Mouse (Mus musculus) CD4-positive helper T cell, adult 2 months (primary cell): Measurements from ENCODE around the gene Nacc1.
"Not testable (repeated sequence)": the region's sequence is repeated elsewhere in the genome, so short reads cannot be mapped to it uniquely, and the experiment has no call there.

Experiments used
- DNase-seq: peaks from one replicate; pipeline ENCODE4 v3.0.0-alpha.2; 2012; ENCODE audit warnings: low read depth, missing footprints, low spot score

Gene Nacc1

GRCm38 (mm10) chr8:84640617-84641294 lies 46.9 kb downstream of the Nacc1 start:
- peak; percentile 13 for DNase-seq

DNA sequence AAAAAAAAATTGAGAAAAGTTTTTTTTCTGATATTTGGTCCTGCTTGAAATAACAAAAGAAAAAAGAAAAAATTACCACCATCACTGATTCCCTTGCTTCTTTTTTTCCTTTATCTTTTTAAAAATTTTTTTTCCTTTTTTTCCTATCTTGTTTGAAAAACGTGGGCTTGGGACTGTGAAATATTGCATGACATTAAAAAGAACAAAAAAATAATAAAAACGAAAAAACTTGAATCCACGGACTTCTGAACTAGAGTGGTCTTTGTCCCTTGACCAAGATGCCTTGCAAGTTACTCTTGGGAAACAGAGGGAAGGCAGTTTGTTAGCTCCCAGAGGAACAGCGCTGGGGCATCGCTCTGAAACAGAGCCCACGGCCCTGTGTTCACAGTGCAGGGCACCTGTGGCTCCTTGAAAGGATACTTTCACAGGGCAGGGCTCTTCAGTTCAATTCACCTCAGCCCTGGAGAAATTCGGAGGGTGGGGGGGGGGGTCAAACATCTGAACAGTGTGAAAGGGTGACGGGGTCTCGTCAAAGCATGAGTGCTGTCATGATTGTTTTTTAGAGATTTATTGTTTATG lies 47.6 kb downstream of the Nacc1 start:
- DNase-seq = no peak

DNA sequence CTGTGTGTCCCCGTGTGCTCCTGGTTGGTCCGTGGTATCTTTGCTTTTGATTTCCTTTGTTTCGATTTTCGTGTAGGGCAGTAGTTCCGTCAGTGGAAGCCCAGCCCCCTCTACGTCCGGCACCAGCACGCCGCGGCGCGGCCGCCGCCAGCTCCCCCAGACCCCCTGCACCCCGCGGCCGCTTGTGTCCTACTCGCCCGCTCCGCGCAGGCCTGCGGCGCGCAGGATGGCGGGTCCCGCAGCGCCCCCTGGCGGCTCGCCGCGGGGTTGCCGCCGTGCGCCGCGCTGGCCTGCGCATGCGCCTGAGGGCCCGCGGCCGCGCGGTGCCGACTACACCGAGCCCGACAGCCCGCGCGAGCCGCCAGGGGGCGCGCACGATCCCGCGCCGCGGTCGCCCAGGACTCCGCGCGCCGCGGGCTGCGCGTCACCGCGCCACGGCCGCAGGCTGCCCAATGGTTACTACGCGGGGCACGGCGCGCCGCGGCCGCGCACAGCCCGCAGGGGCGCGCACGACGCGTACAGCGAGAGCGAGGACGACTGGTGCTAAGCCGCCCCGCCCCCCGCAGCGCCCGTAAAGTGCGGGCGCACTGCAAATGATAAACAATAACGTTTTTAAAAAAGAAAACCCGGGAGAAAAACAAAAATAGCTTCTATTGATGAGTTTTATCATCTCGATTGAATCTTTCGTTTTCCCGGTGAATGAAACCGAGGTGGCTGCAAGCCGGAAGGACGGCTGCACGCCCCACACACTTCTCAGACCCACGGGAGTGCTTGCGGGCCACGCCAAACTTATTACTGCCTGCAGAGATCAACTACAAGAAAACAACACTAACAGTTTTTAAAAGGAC lies 48.3 kb downstream of the Nacc1 start:
- DNase-seq = peak; percentile 95

DNA sequence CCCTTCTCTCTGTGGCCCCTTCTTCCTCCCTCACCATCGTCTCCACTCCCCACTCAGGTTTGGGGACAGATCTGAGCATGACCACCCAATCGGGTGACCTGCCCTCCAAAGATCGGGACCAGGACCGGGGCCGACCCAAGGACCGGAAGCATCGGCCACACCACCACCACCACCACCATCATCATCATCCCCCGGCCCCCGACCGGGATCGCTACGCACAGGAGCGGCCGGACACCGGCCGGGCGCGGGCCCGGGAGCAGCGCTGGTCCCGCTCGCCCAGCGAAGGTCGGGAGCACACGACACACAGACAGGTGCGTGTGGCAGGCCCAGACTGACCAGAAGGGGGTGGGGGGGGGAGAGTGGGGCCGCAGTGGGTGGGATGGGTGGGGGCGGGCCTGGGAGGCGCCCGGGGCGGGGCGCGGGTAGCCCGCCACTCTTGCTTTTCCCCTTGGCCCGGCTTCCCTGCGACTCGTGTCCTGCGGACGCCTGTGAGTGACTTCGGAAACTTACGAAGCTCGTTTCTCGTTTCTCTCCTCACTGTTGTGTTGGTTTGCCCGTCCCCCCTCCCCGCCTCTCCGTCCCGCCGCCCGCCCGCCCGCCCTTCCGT lies 49.0 kb downstream of the Nacc1 start:
- peak; percentile 38 for DNase-seq

- peak; percentile 25 for DNase-seq
Observed at GRCm38 (mm10) chr8:84637946-84638554, 49.6 kb downstream of the Nacc1 start.

GRCm38 (mm10) chr8:84636051-84636691 lies 51.5 kb downstream of the Nacc1 start:
- DNase-seq = no peak

- DNase-seq = no peak
Observed at GRCm38 (mm10) chr8:84635397-84636050, 52.1 kb downstream of the Nacc1 start.

DNA sequence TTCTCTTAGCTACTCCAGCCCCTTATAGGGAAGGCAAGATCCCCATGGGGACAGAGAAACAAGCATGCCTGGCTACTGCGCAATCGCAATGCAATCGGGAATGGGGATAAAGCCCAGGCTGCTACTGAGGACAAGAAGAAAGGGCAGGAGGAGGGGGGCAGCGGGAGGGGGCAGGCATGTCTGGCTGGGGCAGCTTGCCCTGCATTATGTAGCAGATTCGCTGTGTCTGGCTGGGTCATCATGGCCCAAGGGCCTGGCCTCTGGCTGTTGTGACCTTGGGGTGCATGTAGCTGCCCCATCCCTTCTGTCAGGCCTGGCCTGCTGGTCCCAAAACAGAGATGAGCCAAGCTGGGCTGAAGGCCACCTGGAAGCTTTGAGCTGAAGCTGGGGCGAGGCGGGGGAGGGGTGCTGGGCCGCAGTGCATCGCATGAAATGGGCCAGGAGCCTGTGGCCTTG lies 52.8 kb downstream of the Nacc1 start:
- no peak for DNase-seq

- no peak for DNase-seq
Observed at GRCm38 (mm10) chr8:84633841-84634584, 53.6 kb downstream of the Nacc1 start.

DNA sequence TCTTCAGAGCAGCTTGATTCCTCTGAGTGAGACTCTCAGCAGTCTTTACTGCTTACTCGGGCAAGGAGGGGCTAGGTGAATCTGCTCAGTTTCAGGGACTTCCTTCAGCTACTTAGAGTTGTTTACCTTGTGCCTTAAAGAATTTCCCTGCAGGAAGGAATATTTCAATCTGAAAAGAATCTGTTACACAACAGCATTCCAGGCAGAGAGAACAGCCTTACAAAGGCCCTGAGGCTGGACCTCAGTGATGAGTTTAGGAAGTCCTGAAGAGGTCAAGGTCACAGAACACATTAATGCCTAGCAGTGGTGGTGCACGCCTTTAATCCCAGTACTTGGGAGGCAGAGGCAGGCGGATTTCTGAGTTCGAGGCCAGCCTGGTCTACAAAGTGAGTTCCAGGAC lies 55.8 kb downstream of the Nacc1 start:
- no peak for DNase-seq

DNA sequence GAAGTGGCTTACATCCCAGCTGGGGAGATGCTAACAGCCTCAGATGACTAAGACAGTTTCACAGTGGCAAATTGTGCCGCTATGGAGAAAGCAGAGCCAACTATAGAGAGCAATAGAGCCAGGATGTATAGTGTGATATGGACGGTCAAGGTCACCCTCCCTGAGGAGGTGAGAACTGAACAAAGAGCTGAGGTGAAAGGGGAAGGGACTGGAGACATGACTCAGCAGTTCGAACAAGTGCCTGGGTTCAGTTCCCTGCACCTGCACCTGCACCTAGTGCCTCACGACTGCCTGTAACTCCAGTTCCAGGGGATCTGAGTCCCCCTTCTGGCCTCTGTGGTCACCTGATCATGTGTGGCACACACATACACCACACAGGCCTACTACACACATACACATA lies 57.5 kb downstream of the Nacc1 start:
- no peak for DNase-seq

DNA sequence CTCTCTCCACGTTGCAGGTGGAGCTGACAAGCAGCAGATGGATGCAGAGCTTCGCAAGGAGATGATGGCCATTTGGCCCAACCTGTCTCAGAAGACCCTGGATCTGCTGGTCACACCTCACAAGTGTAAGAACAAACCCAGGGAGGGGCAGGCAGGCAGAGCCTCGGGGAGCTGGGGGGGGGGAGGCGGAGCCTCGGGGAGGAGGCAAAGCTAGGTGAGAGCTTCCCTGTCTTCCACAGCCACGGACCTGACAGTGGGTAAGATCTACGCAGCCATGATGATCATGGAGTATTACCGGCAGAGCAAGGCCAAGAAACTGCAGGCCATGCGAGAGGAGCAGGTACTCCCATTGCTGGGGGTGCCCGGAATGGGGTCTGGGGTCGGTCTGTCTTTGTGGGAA lies 58.1 kb downstream of the Nacc1 start:
- DNase-seq = no peak

DNA sequence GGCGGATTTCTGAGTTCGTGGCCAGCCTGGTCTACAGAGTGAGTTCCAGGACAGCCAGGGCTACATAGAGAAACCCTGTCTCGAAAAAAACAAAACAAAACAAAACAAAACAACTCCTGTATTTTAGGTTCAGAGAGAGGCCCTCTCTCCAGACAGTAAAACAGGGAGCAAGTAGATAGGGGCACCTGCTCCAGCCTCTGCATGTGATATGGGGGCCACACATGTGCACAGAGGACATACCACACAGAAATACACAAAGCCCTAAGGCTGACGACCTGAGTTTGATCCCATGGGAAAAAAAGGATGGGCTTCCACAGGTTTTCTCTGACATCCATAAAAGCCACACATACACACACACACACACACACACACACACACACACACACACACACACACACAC lies 64.2 kb downstream of the Nacc1 start:
- DNase-seq = not testable (repeated sequence)

DNA sequence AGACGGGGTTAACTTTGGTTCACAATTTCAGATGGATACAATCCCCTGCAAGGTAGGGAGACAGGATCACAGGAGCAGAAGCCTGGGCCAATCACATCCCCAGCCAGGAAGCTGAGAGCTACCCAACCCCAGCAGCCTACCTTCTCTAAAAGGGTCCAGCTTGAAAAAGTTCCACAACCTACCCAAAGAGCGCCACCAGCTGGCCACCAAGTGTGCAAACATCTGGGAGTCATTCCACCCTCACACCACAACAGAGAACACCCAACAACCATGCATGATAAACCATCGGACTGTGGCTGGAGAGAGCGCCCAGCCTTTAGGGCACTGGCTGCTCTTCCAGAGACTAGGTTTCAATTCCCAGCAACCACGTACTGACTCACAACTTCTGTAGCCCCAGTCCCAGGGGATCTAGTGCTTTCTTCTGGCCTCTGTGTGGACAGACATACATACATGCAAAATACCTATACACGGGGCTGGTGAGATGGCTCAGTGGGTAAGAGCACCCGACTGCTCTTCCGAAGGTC lies 66.5 kb downstream of the Nacc1 start:
- DNase-seq = no peak
